Comparison of ENCODE assay signal across 23 mouse cellular contexts in the genomic region with DNA sequence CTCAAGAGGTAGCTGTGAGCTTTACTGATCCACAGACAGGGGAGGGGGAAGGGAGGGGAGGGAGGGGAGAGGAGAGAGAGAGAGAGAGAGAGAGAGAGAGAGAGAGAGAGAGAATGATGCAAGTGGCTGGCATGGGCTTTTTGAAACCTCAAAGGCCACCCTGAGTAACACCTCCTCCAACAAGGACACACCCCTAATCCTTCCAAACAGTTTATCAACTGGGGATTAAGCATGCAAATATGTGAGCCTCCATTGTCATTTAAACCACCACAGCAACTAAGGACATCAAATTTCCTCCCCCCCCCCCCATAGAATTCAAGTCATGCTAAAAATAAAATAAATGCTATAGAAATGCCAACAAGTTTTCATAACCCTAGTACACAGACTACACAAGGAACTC.
"Had no signal": no experiment of that assay in that cellular context is flagged by ENCODE, and none has a peak within 500 bp of the region (broad histone marks: within the 10 kb centered on the region; RNA-seq: fewer than 3 reads in every experiment).

No protein-coding gene starts in this region.

- H3K9me3 ChIP-seq: heart, embryonic 12.5 days; hindbrain, embryonic 13.5 days; hindbrain, embryonic 15.5 days; limb, embryonic 10.5 days; limb, embryonic 12.5 days; liver, embryonic 13.5 days; liver, embryonic 15.5 days had no signal

- DNase-seq: gastrocnemius, postnatal 14 days; gastrocnemius, postnatal 36 days; heart, adult 2 months; heart, postnatal 10 days; heart, postnatal 36 days; kidney, adult 18-20 months; kidney, adult 8-10 months; kidney, postnatal 10 days; kidney, postnatal 25 days; kidney, postnatal 4 days; liver; liver, embryonic 13.5 days had no signal

- ATAC-seq: hindbrain, postnatal 0 days; intestine, postnatal 0 days had no signal

- H3K4me1 ChIP-seq: heart, embryonic 12.5 days; hindbrain, embryonic 15.5 days; limb, embryonic 10.5 days; liver, embryonic 13.5 days; liver, embryonic 15.5 days had no signal

- H3K9ac ChIP-seq: heart, embryonic 12.5 days; hindbrain, embryonic 13.5 days; hindbrain, embryonic 15.5 days; limb, embryonic 12.5 days; liver, embryonic 13.5 days; liver, embryonic 15.5 days had no signal

- H3K36me3 ChIP-seq: heart, embryonic 12.5 days; hindbrain, embryonic 13.5 days; hindbrain, embryonic 15.5 days; limb, embryonic 10.5 days; limb, embryonic 12.5 days; liver, embryonic 13.5 days; liver, embryonic 15.5 days had no signal

- H3K4me3 ChIP-seq: heart, adult 2 months; heart, embryonic 12.5 days; hindbrain, embryonic 13.5 days; hindbrain, embryonic 15.5 days; layer of hippocampus, adult 2 months; left cerebral cortex, adult 2 months; limb, embryonic 10.5 days; limb, embryonic 12.5 days; liver, embryonic 13.5 days; liver, embryonic 15.5 days had no signal

- H3K27me3 ChIP-seq: heart, embryonic 12.5 days; hindbrain, embryonic 13.5 days; hindbrain, embryonic 15.5 days; limb, embryonic 12.5 days; liver, embryonic 13.5 days; liver, embryonic 15.5 days had no signal

- H3K27ac ChIP-seq: heart, adult 2 months; hindbrain, embryonic 13.5 days; hindbrain, embryonic 15.5 days; hindbrain, postnatal 0 days; layer of hippocampus, adult 2 months; left cerebral cortex, adult 2 months; limb, embryonic 10.5 days; limb, embryonic 12.5 days; liver, embryonic 13.5 days; liver, embryonic 15.5 days had no signal

- H3K4me2 ChIP-seq: heart, embryonic 12.5 days; hindbrain, embryonic 13.5 days; hindbrain, embryonic 15.5 days; limb, embryonic 12.5 days; liver, embryonic 11.5 days; liver, embryonic 13.5 days; liver, embryonic 15.5 days had no signal
